Mouse (Mus musculus): ENCODE measurements around the gene Sp1.

DNA sequence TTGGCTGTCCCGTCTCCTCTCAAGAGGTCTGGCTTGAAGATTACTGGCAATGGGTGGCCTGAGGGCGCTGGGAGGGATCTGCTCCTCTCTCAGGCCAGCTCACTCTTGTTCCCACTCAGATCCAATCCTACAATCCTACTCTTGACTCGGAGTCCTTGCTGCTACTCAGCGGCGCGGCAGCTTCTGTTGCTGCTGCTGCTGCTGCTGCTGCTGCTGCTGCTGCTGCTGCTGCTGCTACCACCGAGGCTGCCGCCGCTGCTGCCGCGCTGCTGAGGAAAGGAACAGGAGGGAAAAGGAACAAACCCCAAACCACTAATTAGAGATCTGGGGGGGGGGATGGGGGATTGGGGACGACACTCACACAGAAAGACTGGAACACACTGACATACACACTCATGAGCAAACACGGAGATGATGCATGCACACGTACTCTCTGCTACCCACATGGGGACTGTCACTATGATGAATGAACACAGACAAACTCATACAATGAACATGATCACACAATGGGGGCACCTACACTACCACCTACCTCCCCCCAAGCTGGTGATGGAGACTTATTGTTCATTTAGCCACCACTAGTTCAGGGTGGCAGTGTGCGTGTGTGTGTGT is 39.1 kb upstream of the Sp1 start, which contains the start of gene Sp7:
- no peak for TF ChIP-seq CTCF (conservative IDR thresholded peaks at IDR 0.05; ENCODE audit: insufficient read depth, insufficient read length, low read depth, low read length)
- no peak for TF ChIP-seq POLR2A (IDR thresholded peaks at IDR 0.05; ENCODE audit: low read depth, low read length)
